Comparison of ENCODE assay signal across 9 mouse cellular contexts in genomic region chr7:25805631-25806343, GRCm38 (mm10). TPM values are rescaled to one million over a fixed set of nuclear protein-coding genes. Genes with fewer than 3 reads are reported as not detected.
DNase-seq lines count a peak whose midpoint lies in the region; ATAC-seq and TF ChIP-seq lines count a peak whose summit lies in the region.
"Had no signal": no experiment of that assay in that cellular context is flagged by ENCODE, and none has a peak within 500 bp of the region (broad histone marks: within the 10 kb centered on the region; RNA-seq: fewer than 3 reads in every experiment).

No protein-coding gene starts in this region.

- peak; percentile 79 for DNase-seq in ES-CJ7 (ENCODE audit: low read depth, low spot score)
- peak; percentile 51 for DNase-seq in brain, embryonic 18.5 days (ENCODE audit: low read depth, low spot score)
- peak; percentile 89 for DNase-seq in forebrain, embryonic 14.5 days (ENCODE audit: low spot score)
- peak; percentile 78 to 84 for DNase-seq in heart, postnatal 36 days
- peak; percentile 48 for DNase-seq in large intestine, adult 2 months (ENCODE audit: low read depth, low spot score)
- peak; percentile 75 for DNase-seq in liver, postnatal 0 days
- DNase-seq in thymus, postnatal 0 days (ENCODE audit: low spot score): peak; percentile 74

- peak overlapping the region; percentile 7; the same call in 1 of the 2 replicates for H3K4me3 ChIP-seq in forebrain, embryonic 14.5 days (ENCODE audit: low read depth, low read length)
- no peak overlapping the region for H3K4me3 ChIP-seq in liver, postnatal 0 days (ENCODE audit: low read depth, low read length)
- H3K4me3 ChIP-seq in neural tube, embryonic 14.5 days (ENCODE audit: low read depth, low read length): no peak overlapping the region

- H3K36me3 ChIP-seq in forebrain, embryonic 14.5 days (ENCODE audit: control insufficient read depth, insufficient read depth, low read length): no peaks in the 10 kb centered on the region
- no peaks in the 10 kb centered on the region for H3K36me3 ChIP-seq in liver, postnatal 0 days (replicated peaks; ENCODE audit: insufficient read depth, low read length)
- no peaks in the 10 kb centered on the region for H3K36me3 ChIP-seq in neural tube, embryonic 14.5 days (ENCODE audit: control insufficient read depth, insufficient read depth, low read length)

- 16% methylated on average over 21 of the region's 21 CpGs for WGBS in forebrain, embryonic 14.5 days
- 26% methylated on average over 21 of the region's 21 CpGs for WGBS in large intestine, adult 2 months
- 28% methylated on average over 21 of the region's 21 CpGs for WGBS in liver, postnatal 0 days (ENCODE audit: insufficient replicate concordance)
- WGBS in neural tube, embryonic 14.5 days: 24% methylated on average over 21 of the region's 21 CpGs

- no peak overlapping the region for H3K27ac ChIP-seq in forebrain, embryonic 14.5 days (ENCODE audit: low read depth, low read length)
- no peak overlapping the region for H3K27ac ChIP-seq in liver, postnatal 0 days (ENCODE audit: low read depth)
- no peak overlapping the region for H3K27ac ChIP-seq in neural tube, embryonic 14.5 days (ENCODE audit: low read depth, low read length)
- H3K27ac ChIP-seq: macrophage had no signal

- no peaks in the 10 kb centered on the region for H3K4me1 ChIP-seq in forebrain, embryonic 14.5 days (ENCODE audit: control insufficient read depth, insufficient read depth, low read length)
- peaks cover 3% of the 10 kb centered on the region; the same call in 1 of the 2 replicates for H3K4me1 ChIP-seq in liver, postnatal 0 days (ENCODE audit: insufficient read depth)
- H3K4me1 ChIP-seq in neural tube, embryonic 14.5 days (ENCODE audit: control insufficient read depth, insufficient read depth, low read length): no peaks in the 10 kb centered on the region

- no peaks in the 10 kb centered on the region for H3K9me3 ChIP-seq in forebrain, embryonic 14.5 days (replicated peaks; ENCODE audit: control insufficient read depth, low read length)
- no peaks in the 10 kb centered on the region for H3K9me3 ChIP-seq in liver, postnatal 0 days (ENCODE audit: low read length)
- no peaks in the 10 kb centered on the region for H3K9me3 ChIP-seq in neural tube, embryonic 14.5 days (ENCODE audit: control insufficient read depth, low read length)

- peak overlapping the region; percentile 58; the same call in 1 of the 2 replicates for H3K9ac ChIP-seq in forebrain, embryonic 14.5 days (ENCODE audit: low read length)
- no peak overlapping the region for H3K9ac ChIP-seq in liver, postnatal 0 days (replicated peaks)
- H3K9ac ChIP-seq in neural tube, embryonic 14.5 days (replicated peaks; ENCODE audit: low read depth, low read length): 0 out of 2 replicates have a peak overlapping the region, but pooled peaks have one; percentile 16

- no peak for TF ChIP-seq EP300 in liver, postnatal 0 days (IDR thresholded peaks at IDR 0.05; ENCODE audit: low read depth)

- peak; percentile 80 for TF ChIP-seq CTCF in liver, postnatal 0 days (IDR thresholded peaks at IDR 0.05; ENCODE audit: low read depth)

- ATAC-seq in forebrain, embryonic 14.5 days: peak; percentile 75
- ATAC-seq in liver, postnatal 0 days: peak; percentile 53
- ATAC-seq in neural tube, embryonic 14.5 days (ENCODE audit: low read depth): peak; percentile 74

- intact Hi-C loops in heart, postnatal 36 days (cut with DNase I): loop anchor here (1.0 kb wide), 2 partner anchors 49 to 85 kb away; no protein-coding TSS in a partner anchor

- H3K27me3 ChIP-seq in forebrain, embryonic 14.5 days (replicated peaks; ENCODE audit: control insufficient read depth, insufficient read depth, low read length): no peaks in the 10 kb centered on the region
- H3K27me3 ChIP-seq in liver, postnatal 0 days (ENCODE audit: insufficient read depth, low read length): no peaks in the 10 kb centered on the region
- H3K27me3 ChIP-seq in neural tube, embryonic 14.5 days (ENCODE audit: control insufficient read depth, insufficient read depth, low read length): no peaks in the 10 kb centered on the region

- H3K4me2 ChIP-seq in forebrain, embryonic 14.5 days (ENCODE audit: low read length): peak overlapping the region; percentile 52
- no peak overlapping the region for H3K4me2 ChIP-seq in liver, postnatal 0 days (ENCODE audit: low read depth, low read length)
- peak overlapping the region; percentile 37 for H3K4me2 ChIP-seq in neural tube, embryonic 14.5 days (ENCODE audit: low read depth, low read length)

RNA-seq across cellular contexts. Expression of gene Cyp2s1, which starts 10.9 kb away (rescaled TPM):
- 0.95 and 1.1 TPM in 2 replicates for polyA plus RNA-seq in forebrain, embryonic 14.5 days (2014; fragmentation: Nextera tagmentation; extraction: Ambion mirVana)
- 10 to 100 TPM in 1 of 2 experiments, 1 to 10 TPM in 1; 4.4 to 10.1 TPM for total RNA-seq in heart, postnatal 36 days (2021)
- 49.2 and 66.1 TPM in 2 replicates for polyA plus RNA-seq in large intestine, adult 2 months (2012; rRNA removed)
- 0.65 and 0.92 TPM in 2 replicates for polyA plus RNA-seq in liver, postnatal 0 days (2015; fragmentation: Nextera tagmentation; extraction: Ambion mirVana)
- polyA plus RNA-seq in neural tube, embryonic 14.5 days (2014; fragmentation: Nextera tagmentation; extraction: Ambion mirVana): 1.7 and 2.3 TPM in 2 replicates
- 0.51 and 0.54 TPM in 2 replicates for polyA plus RNA-seq in thymus, postnatal 0 days (2015; fragmentation: Nextera tagmentation; extraction: Ambion mirVana)

RNA-seq across cellular contexts. Expression of gene Axl, which starts 17.3 kb away (rescaled TPM):
- polyA plus RNA-seq in forebrain, embryonic 14.5 days (2014; fragmentation: Nextera tagmentation; extraction: Ambion mirVana): 15.8 and 16.7 TPM in 2 replicates
- total RNA-seq in heart, postnatal 36 days (2021): 10 to 100 TPM; 81.0 to 94.8 TPM
- 15.3 and 24.2 TPM in 2 replicates for polyA plus RNA-seq in large intestine, adult 2 months (2012; rRNA removed)
- 26.6 and 27.4 TPM in 2 replicates for polyA plus RNA-seq in liver, postnatal 0 days (2015; fragmentation: Nextera tagmentation; extraction: Ambion mirVana)
- polyA plus RNA-seq in neural tube, embryonic 14.5 days (2014; fragmentation: Nextera tagmentation; extraction: Ambion mirVana): 13.5 and 26.7 TPM in 2 replicates
- 26.9 and 29.4 TPM in 2 replicates for polyA plus RNA-seq in thymus, postnatal 0 days (2015; fragmentation: Nextera tagmentation; extraction: Ambion mirVana)

RNA-seq across cellular contexts. Expression of gene Hnrnpul1, which starts 51.2 kb away (rescaled TPM):
- polyA plus RNA-seq in forebrain, embryonic 14.5 days (2014; fragmentation: Nextera tagmentation; extraction: Ambion mirVana): 53.6 and 61.2 TPM in 2 replicates
- 10 to 100 TPM; 78.4 to 82.7 TPM for total RNA-seq in heart, postnatal 36 days (2021)
- polyA plus RNA-seq in large intestine, adult 2 months (2012; rRNA removed): 35.8 and 42.9 TPM in 2 replicates
- 21.4 and 22.6 TPM in 2 replicates for polyA plus RNA-seq in liver, postnatal 0 days (2015; fragmentation: Nextera tagmentation; extraction: Ambion mirVana)
- 52.9 and 53.0 TPM in 2 replicates for polyA plus RNA-seq in neural tube, embryonic 14.5 days (2014; fragmentation: Nextera tagmentation; extraction: Ambion mirVana)
- 64.9 and 66.2 TPM in 2 replicates for polyA plus RNA-seq in thymus, postnatal 0 days (2015; fragmentation: Nextera tagmentation; extraction: Ambion mirVana)

Comparison
In these comparisons a context has a peak if more than half of its experiments do, and no peak if none do; other contexts are left out.
1. RNA of gene Cyp2s1, which starts 10.9 kb away (polyA plus RNA-seq): 49.2 to 66.1 TPM in large intestine, adult 2 months; 1.7 to 2.3 TPM in neural tube, embryonic 14.5 days, 0.95 to 1.1 TPM in forebrain, embryonic 14.5 days, 0.65 to 0.92 TPM in liver, postnatal 0 days and 0.51 to 0.54 TPM in thymus, postnatal 0 days; every median in the first group is over 10 times any median in the second.
2. Peak in every context shown above with its lines, with median percentiles within 50 percentile points of each other: DNase-seq and ATAC-seq.